Mouse (Mus musculus) 416B (cell line): ENCODE measurements at regions not wholly inside any gene's neighbourhood (a gene's known extent, or its start where the extent isn't known, plus 50 kb on each side); places are given as distances from the start of the nearest gene placed in this dataset.

Experiments used
- DNase-seq: peaks from one replicate; pipeline ENCODE4 v3.0.0; 2011; ENCODE audit warnings: low read depth

DNA sequence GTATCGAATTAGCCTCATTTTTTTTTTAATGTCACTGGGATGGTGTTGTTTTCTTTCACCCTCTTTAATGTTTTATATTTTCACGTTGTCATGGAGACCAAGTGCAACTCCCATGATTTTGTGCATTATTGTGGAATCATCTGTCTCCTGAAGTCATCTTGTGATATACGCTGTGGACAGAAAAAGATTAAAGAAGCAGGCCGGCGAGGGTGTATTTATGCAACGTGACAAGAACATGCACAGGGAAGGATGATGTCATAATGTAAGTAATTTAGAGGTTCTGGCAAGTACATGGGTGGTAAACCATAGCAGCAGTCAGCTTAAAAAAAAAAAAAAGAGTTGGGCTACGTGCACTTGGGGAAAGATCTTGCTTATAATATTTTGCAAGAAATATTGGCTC lies 674.7 kb upstream of the Sox9 start:
- no peak for DNase-seq

DNA sequence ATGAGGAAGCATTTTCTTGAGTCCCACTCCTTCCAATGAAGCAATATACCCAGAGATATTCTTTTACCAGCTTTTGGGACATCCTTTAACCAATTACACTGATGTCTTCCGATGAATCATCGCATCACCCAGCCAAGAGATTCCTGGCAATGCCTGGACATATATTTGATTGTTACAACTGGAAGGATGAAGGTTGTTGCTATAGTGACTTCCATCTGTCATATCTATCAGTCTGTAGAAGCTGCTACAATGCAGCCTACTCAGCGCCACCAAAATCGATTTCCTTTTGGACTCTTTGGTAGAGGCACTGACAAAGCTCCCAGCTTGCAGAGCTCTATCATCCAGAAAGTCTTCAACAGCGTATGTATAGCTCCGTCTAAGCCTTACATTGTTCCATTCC lies 661.0 kb upstream of the Sox9 start:
- no peak for DNase-seq

DNA sequence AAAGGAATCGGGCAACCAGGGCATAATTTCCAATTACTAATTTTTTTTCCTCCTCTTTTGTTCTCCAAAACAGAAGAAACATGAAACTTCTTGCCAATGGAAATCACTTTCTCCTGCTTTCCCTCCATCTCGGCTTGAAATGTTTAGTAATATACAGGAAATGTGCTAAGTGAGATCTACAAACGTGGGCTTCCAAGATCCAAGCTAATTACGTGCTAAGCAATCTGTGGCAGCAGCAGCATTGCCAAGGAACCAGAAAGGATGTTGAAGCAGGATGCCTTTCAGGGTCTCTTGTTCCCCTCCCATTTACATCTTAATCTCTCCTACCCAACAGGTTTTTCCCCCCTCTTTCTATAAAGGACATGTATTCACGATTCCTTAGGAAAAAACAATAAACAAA lies 660.2 kb upstream of the Sox9 start:
- no peak for DNase-seq

DNA sequence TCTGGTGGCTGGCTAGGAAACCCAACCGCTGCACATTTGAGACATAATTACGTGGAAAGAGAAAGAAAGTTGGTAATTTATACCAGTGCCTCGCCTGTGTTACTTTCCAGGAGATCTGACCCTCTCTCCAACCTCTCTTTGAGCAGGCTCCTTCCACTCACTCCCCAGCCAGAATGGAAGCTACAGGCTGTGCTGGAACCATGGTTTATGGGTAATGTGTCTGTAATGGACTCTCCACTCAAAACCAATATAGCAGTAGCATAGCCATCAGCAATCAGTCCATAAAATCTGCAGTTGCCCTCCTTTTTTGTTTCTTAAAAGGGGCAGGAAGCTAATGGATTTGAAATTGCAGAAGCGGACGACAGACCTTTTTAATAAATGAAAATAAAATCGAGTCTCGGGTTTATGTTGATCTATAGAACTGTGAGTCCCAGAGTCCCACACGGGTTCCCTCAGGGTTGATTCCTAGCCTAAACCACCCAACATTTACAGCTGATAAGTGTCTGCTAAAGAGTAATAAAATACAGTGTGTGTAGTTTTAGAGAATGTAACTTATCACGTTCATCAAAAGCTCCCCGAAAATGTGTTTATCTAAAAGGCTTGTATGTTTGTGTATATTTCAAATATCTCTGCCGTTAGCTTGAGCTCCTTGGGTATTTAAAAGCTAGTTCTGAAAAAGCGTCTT lies 656.6 kb upstream of the Sox9 start:
- DNase-seq: no peak

DNA sequence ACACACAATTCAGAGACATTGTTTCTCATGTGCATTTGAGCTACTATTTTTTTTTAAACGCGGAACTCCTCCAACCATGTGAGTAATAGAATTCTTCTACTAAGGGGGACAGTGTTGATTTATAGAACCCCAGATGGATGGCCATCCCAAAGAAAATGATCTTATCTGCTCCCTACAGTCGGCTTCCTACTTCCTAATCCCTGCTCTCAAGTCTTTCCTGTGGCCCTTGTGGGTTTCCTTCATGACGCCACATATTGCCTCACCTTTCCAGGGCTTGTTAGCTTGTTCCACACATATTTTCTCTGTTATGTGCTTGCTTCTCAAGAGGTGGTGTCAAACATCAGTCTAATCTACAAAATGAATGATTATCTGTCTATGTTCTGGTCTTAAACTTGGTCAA lies 651.9 kb upstream of the Sox9 start:
- DNase-seq: peak; percentile 35

DNA sequence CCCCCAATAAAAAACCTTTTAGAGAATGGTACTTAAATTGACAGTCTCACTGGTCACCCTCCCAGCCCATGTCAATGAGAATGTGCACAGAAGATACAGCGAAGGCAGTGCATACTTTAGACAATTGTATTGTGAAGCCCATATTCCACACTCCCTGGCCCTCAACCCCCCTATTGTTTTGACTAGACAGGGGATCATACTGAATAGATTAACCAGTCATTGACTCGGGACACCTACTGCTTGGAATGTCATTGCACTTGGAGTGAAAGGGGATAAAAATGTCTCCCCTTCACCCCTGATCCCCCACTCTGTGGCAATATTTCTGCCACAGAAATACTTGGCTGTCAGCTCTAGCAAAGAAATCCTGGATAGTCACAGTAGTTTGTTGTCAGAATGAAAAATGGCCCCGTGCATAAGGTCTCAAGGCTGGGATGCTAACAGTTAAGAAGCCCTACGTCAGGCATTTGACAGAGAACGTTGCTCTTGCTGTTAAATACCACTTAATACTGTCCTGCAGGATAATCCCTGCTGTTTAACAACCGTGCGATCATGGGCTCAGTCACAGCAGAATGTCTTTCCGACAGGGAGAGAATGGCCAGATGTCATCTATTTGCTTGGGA lies 644.5 kb upstream of the Sox9 start:
- no peak for DNase-seq

DNA sequence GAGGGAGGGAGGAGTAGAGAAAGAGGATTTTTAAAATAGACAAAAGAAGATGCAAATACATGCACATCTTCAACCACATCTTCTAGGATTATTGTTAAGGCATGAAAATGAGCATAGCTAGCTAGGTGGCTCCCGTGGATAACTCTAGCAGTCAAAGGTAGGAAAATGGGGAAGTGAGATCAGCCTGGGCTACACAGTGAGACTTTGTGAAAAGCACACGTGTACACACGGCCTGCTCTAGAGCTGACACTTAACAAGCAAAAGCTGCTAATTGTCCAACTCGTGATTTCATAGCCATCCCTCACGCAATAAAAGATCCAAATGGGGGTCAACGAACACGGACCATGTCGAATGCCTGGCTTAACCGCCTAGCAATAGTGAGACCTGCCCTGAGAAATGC lies 642.0 kb upstream of the Sox9 start:
- DNase-seq: no peak

DNA sequence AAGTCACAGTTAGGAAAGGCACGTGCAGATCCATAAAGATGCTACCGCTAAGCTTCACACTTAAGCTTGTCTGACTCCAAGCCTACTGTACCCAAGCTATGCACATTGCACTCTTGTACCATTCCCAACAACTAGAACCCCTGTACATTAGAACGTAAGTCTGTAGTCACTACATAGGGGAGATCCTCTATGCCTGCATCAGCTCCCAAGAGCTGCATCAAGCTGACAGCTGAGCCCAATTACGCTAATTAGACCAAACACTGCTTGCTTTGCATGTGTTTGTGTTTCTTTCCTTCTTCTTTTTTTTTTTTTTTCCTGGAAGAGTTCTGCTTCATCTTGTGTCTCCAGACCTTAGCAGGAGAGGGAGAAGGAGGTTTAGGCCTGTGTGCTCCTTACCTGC lies 641.5 kb upstream of the Sox9 start:
- DNase-seq: no peak

DNA sequence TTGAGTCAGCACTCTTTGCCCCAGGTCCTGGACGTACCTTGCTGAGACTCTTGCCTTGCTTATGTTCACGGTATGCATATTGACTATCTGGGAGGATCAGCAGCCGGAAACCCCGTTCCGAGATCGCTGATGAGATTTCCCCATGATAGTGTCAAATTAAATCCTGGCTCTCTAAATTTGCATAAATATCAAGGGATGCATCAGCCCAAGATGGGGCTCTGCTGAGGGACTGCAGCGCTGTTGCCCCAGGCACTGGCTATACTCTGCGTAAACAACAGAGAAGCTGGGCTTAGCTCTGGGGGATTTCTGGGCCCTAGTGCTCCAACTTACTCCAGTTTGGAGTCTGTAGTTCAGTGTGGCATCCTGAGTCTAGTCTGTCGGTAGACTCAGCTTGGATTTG lies 641.1 kb upstream of the Sox9 start:
- DNase-seq: no peak

DNA sequence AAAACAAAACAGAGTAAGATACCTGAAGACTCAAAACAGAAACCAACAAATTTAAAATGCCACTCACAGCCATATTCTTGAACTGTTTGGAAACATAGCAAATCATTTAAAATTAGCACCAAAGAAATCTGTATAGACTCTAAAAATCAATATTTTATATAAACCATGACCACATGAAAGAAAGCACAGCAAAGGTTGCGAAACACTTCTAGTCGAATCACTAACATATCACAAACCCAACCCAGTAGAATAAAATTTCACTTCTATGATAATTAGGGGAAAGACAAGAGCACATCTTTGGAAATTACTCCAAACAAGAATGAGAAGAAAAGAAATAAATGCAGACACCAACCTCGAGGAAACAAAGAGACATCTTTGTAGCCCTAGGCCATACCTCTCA lies 630.0 kb upstream of the Sox9 start:
- no peak for DNase-seq

DNA sequence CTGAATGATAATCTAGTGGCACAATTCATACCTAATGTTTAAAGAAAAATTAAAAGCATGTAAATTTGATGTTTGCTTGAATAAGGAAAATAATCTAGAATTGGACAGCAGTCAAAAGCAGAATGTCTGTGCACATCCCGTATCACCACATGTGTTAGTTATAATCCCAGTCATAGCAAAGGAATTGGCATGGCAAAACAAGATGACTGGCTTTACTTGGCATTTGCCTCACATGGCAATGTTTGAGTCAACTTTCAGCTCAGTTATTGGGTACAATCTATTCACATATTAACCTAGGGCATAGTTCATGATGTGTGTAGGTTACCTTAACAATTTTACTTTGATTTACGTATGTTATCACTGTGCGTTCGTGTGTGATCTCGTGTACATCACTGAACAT lies 628.8 kb upstream of the Sox9 start:
- no peak for DNase-seq

DNA sequence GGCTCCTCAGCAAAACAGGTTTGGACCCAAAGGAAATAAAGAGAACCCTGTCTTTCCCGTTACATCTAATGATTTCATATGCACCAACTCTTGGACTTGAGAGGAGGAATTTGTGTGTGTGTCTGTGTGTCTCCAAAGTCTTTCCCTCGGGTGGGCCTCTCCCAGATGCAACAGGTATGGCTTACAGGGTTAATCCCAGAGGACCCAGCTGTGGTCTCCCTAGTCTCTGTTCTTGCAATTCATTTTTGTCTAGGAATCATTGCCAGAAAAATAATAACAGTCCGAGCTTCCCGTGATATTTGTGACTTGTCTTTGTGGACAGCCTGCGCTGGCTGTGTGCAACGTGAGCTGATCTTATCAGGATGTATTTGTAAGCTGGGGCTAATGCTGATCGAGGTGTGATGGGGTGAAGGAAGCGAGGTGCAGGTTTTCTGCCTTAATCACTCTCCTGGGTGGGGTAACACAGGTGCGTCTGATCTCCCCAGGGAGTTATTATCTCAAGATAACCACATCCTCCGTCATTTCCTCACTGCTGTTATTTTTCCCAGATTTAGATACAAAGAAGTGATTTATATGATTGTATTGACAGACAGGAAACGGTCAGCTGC lies 627.2 kb upstream of the Sox9 start:
- DNase-seq: no peak

DNA sequence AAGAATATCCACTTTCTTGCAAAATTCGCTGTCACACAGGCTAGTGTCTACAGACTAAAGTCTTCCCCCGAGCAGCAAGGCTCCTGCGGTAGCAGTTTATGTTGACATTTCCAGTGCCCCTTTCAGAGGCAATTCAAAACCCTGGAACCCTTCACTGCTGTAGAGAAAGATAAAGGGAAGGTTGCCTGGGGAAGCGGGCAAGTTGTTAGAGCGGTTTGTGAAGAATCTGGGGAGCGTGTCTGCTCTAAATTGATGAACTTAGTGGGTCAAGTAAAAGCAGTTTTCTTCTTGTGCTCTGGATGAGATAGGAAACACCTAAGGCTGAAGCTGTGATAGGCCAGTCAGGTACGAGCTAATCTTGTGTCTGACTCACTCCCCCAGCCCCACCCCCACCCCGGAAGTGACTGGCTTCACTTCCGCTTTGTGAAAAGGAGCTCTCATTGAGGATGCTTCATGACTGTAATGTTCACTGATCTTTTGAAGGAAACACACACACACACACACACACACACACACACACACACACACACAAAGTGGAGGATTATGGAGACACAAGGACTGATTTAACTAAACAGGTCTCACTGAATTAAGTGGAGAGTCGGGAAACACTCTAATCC lies 626.6 kb upstream of the Sox9 start:
- no peak for DNase-seq

DNA sequence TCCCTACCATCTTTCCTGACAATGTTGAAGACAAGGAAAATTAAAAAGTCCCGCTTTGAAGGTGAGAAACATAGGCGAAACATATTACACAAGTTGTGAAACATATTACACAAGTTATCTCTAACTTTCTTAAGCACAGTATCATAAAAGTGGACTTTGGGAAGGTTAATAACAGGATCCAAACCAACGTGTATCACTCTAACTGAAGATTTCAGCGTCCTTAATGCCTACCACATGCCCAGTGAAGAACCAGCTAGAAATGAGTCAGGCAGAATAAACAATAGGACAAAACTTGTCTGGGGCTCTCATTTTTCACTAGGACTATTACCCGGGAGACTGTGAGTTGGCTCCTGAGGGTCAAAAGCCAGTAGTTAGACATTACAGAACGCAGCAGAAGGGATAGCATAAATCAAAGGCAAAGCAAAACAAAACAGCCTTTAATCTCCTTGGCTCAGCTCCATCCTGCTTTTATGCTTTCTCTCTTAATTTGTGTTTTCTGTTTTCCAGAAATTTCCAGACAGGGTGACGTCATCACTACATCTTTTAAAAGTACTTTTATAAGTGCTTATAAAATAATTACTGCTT lies 618.3 kb upstream of the Sox9 start:
- no peak for DNase-seq

DNA sequence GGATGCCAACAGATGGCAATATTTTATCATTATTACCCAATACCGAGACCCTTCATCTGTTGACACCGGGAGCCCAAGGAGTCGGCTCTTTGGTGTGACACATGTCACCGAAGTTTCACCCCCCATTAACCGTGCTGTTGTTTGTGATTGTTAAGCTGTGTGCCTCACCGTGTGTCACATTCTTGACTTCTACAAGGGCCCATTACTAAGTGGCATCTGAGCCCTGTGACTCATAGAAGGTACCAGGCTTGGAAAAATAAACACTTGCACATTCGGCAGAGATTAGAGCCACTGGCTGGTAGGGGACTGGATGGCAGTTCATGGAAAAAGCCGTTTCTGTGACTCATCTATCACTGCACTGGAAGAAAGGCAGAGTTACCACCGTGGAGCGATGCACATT lies 608.4 kb upstream of the Sox9 start:
- no peak for DNase-seq

DNA sequence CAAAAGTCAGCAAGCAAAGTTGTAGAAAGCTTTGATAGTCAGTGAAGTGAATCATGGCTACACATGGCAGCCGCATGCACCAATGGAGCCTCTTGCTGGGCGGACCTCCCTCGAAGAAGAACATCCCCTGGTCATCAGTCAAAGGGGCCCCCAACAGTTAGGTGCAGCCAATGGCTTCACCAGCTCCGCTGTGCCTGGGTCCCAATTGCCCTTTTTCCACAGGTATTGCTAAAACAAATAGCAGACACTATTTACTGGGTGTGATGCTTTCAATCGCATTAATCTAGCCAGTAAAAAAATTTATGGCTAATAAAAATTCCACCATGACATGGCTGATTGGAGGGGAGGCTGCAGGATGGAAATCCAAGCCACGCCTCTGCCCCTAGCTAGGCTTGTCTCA lies 606.7 kb upstream of the Sox9 start:
- DNase-seq: no peak

DNA sequence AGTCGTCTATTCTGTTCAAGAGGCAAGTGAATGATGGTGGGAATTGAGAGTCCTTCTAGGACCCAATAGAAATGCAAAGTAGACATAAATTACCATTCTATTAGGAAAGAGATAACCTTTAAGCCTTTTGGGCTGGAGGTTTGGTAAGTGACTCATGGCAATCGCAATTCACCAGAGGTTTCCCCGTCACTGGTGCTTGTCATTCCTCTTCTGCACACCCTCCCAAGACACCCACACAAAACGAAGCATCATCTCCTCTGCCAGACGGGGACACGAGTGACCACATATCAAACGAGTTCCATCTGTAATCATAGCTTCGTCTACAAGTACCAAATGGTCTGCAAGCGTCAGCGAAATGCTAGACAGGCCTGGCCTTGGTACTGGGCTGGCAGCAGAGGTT lies 601.4 kb upstream of the Sox9 start:
- no peak for DNase-seq

DNA sequence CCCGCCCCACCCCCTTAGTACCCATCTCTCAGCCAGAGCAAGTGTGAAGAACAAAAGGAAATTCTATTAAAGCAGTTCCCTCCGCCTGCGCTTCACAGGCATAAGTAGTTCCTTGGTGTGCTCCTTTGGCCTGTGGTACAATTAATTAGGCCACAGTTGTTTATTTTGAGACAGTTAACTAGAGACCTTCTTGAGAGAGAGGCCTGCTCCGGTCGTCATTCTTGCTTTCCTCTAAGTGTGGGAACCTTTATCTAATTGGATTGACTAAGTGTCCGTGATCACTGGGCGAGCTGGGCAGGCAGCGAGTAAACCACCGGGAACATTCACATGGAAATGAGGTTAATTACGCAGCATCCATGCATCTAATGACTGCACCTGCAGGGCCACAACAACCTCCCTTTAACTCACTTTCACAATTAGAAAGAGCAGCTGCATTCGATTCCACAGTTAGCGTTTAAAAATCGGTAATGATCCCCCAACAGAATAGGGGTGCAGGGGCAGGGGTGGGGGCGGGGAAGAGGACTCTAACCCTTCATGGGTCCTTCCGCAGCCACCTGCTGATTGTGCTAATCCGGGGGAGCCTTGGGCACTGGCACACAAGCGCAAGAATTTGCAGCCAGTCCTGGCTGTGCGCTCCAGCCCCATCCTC lies 584.3 kb upstream of the Sox9 start:
- DNase-seq: no peak

DNA sequence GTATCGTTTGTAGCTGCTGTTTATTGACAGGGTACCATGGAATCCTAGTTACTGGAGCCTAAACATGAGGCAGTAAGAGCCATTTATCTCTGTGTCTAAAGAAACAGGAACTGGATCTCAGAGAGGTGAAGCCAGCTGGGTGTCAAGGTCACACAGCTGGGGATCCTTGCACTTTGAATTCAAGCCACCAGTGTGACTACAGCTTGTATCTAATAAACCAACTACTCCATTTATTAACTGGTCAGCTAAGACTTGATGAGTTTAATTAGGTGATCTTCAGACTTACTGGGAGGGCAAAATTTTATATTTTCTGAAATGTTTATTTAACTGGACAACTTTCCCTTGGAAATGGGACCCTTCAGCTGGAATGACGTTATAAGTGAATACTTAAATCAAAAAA lies 577.5 kb upstream of the Sox9 start:
- no peak for DNase-seq

DNA sequence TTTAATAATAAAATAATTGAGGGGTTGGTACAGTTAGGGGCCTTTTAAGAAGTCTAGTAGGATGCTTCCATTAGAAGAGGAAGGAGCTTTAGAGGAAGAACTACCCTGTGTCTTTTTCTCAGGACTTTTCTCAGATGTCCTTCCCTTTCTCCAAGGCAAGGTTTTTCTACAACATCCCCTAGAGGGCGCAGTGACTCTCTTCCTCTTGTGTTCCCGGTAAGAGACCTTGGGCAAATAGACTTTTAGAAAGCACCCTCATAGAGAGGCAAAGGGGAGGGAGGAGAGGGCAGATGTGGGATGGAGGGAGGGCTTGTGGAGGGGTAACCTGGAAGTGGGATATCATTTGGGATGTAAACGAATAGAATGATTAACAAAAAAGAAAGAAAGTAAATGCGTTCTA lies 572.6 kb upstream of the Sox9 start:
- peak; percentile 3 for DNase-seq

DNA sequence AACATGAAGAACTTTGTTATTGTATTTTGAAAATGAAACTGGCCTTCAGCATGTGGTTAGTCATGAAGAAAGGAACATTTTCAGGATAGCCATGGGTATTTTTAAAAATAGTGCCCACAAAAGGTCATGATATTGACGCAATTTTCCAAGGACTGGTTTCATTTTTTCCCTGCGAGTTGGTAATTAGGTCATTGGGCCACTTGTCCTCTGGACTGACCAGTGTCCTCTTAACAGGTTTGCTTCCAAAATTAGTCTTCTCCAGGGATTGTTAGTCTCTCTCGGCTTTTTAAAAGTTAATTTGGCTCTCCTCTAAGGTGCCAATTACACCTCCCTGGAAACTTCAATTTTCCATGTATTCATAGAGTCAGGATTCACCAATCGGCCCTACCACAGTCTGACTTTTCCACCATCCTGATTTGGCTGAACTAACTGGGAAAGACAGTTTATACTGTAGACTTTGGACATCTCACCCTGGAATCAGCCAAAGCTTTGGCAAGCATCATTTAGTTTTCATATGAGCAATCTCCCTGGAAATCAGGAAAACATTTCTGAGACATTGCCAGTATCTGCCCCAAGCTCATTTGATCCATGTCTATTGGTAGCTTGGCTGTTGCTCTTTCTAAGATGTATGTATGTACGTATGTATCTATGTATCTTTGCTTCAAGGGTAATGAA lies 562.8 kb upstream of the Sox9 start:
- no peak for DNase-seq

DNA sequence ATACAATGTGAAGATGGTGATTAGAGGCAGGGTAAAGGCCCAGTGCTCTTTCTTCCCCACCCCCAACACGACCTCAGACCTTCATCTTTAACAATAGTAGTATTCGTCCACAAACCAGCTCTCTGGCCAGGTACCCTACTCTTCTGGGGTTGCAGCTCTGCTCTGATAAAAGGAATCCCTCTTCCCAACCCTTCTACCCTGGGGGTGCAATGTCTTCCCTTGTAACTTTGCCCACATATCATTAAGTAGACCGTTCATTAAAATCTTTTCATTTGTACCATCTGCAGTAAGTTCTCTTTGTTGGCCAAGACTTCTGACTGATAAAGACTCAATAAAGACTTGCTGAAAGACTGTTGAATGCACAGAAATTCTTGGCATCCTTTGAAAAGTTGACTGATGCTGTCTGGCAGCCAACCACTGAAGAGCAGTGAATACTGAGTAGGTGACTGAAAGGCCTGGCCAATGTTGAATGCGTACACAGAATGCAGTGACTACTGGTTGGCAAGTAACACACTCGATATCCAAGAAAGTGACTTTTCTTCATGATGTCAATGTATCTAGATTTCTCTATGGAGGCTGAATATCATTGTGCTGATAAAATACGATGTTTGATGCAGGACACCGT lies 547.4 kb upstream of the Sox9 start:
- DNase-seq: no peak
